Mouse (Mus musculus) layer of hippocampus, adult 18-20 months (tissue): ENCODE data around the gene Snrpe. TPM values are rescaled to one million over a fixed set of nuclear protein-coding genes. Genes with fewer than 3 reads are reported as not detected.

Source experiments
- DNase-seq, 2 experiments: peaks; one replicate each; pipeline ENCODE4 v3.0.0; 2022; ENCODE audit warnings: low spot score in 2 of 2
- long read RNA-seq: library from polyadenylated mRNA; stranded (forward); transcript quantifications from one replicate; pipeline ENCODE4 v2.0.0, GENCODE M21; 2021
- total RNA-seq, 2 experiments: library from RNA; stranded (reverse); gene quantifications; 2 replicates each; pipeline ENCODE4 v1.2.3; 2021

Snrpe gene
- total RNA-seq, result 10 to 100 TPM; 59.0 to 66.8 TPM
- long read RNA-seq, transcript Snrpe-204 (5 exons, 503 nt), result major isoform, 22 of 25 reads
- long read RNA-seq, partial matches to known transcripts, result 0 of 25 reads
- long read RNA-seq, other reads (novel, unspliced or antisense), result 2 of 25 reads

DNA sequence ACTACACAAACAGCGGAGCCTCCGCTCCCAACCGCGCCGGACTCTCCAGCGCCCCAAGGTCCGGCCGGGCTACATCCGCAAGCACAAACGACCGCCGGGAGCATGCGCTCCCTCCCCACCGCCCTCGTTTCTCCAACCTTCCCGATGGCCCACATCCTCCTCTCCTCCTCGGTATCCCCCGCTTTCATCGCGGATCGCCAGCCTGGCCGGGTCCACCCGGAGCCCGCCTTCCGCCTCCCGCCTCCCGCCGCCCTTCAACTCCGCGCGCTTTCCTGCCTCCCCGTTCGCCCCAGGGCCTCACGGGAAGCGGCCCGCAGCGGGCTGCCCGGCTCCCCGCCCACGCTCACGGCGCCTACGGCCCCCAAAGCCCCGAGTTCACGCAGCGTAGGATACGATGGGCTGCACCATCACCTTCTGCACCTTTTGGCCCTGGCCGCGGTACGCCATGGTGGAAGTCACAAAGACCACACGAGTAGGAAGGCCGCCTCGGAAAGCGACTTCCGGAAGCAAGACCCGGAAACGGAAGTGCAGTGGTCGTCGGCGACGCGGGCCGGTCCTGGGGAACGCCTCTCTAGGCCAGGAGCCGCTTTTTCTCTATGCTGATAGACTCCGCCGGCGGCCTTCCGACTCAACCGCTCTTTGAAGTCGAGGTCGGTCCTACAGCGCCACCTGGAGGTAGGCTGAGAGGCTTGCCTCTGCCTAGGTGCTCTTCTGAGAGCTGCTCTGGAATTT is at the start of gene Snrpe:
Gene Snrpe (minus strand): TSS at position 521 of the 732 bp plus-strand sequence.
- DNase-seq, result peak; percentile 93 to 96

DNA sequence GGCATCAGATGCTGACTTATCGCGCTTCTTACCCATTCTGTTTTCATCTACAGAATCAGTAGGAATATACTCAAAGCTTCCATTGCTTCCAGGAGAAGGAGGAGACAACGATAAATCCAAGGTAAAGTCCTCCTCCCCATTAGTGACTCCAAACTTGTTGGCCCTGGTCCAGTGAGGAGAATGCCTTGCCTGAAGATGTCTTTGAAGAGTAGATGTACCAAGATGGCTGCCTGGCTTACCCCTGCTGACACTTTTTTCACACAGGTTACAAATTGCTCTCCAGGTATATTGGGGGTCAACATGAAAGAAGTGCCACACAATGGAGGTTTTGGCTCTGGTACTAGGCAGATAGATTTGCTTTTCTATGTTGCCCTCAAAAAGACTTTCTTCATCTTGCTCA is 48.8 kb upstream of the Snrpe start:
- DNase-seq, result no peak

DNA sequence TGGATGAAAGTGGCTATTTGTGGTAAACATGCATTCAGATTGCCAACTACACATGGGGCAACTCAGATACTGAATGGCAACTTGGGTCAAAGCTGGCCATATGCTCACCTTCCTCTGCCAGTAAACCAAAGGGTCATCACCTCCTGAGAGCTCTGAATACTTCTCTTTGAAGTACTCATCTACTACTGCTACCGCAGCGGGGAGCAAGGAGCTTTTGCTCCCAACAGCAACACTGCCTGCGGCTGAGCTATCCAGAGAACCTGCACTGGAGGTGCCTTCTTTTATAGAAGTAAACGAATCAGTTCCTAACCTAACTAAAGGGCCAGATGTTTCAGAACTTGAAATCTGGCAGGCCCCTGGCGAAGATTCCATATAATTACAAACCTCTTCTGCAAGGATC is 46.7 kb upstream of the Snrpe start:
- no peak for DNase-seq

DNA sequence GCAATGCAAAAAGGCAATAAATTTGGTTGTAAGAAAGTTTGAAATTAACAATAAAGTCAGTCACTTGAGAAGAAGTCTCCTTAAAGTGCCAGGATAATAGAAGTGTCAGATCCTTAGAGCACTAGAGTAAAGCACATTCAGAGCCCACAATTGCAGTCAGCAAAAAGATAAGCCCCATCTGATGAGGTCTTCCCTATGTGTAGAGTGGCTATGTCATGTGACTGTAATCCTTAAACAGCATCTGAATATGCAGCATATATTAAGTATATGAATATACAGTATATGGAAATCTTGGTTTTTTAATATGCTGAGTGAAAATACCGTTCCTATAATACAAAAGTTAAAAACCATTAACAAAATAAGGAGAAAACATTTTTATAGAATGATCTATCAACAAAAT is 42.9 kb upstream of the Snrpe start:
- no peak for DNase-seq

DNA sequence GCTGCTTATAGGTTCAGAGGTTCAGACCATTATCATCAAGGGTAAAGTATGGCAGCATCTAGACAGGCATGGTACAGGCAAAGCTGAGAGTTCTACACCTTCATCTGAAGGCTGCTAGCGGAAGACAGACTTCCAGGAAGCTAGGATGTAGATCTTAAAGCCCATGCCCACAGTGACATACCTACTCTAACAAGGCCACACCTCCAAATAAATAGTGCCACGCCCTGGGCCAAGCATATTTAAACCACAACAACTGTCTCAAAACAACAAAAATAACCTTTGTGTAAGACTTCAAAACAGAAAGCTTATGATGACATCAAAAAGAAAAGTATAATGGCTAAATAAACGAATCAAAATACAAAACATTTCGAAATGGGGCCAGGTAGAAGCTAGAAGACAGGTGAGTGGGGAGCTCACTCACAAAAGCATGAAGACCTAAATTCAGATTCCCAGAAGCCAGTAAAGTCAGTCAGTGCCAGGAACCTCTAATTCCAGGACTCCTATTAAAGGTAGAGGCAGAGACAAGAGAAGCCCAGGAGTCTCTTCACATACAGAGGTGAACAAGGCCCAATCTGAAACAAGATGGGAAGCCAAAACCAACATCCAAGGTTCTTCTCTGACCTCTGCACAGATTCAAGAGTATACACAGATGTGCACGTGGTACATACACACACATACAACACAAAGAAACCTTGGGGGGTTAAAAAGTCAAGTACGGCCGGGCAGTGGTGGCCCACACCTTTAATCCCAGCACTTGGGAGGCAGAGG is 40.4 kb upstream of the Snrpe start:
- no peak for DNase-seq

DNA sequence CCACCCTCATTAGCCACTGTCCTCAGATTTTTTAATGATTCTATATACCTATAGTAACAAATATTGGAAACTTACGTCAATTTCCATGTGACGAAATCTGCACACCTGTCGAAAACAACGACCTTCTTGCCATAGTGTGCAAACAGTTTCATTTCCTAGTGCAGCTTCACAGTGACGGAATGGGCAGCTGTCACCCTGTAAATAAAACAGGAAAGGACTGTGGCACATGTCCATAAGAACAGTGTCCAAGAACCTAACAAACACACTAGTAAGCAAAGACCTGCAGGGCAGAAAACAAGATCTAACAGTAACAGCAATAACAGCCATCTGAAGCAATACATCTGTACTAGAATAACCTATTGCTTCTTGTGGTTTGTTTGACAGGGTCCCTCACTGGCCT is 35.6 kb upstream of the Snrpe start:
- DNase-seq, result no peak

DNA sequence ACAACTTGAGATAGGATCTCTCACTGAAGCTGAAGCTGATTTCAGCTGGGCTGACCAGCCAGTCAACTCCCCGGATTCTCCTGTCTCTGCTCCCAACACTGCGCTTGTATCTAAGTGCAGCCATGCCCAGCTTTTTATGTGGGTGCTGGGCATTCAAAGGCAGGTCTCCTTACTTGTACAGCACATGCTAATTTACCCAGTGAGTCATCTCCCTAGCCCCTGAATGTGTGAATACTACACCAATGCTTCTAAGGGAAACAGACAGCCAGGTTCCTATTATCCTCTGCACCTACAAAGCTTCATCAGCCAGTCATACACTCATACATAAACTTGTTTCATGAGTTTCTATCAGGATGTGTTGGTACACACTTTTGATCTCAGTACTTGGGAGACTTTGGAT is 31.1 kb upstream of the Snrpe start:
- DNase-seq, result no peak

DNA sequence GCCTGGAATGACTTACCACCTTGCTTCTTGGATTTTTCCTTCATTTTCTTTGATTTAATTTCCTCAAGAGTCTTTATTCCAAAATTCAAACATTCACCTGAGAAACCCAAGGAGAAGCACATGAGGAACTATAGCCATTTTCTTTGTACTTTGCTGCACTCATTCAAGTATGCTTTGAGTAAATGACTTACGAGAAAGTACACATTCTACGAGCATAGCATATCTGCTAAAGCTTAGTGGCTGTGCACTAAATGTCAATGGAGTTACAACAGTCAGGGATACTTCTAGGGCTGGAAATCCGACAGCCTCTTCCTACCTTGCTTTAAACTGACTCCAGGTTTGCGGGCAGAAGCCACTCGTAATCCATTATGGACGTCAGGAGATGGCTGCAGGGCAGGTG is 28.4 kb upstream of the Snrpe start:
- DNase-seq, result no peak

DNA sequence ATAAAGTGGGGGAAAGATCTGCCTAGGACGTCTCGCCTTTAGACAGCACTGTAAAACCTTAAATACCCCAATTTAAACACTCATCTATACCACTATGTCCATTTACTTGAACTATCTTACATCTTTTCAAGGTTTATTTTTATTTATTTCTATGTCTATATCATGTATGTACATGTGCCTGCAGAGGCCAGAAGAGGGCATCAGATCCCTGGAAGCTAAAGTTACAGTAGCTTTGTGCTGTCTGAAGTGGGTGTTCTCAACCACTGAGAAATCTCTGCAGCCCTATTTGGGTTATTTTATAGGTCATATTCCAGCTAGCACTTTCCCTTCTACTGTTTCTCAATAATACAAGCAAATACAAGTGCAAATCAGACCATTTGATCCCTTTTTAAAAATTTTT is 22.1 kb upstream of the Snrpe start:
- no peak for DNase-seq

DNA sequence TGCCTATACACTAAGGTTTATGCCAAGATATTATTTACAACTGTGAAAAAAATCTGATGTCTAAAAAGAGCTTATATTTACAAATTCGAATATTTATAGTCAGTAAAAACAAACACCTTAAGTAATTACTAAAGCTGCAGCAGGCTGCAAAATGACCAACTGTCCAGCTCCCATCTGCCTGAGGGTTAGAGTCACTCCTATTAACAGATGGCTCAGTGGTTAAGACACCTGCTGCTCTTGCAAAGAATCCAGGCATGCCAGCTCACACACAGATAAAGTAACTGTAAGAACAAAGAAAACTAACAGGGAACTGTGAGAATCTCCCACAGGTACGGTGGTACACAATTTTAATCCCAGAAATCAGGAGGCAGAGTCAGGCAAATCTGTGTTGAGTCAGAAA is 15.0 kb upstream of the Snrpe start:
- no peak for DNase-seq

DNA sequence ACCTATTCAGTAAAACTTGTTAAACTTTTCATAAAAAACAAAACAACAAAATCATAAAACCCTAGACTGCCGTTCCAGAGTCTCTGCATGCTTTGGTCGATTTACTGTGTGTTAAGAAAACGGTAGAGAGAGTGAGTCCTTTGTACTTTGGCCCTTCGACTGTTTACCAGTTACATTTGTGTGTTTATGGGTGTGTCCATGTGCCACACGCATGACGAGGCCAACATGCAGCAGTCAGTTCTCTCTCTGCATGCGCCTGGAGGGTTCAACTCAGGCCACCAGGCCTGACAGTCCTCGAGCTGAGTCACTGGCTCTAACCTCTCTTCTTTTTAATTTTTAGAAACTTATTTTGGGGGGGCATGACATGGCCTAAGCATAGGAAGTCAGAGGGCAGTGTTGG is 8.2 kb upstream of the Snrpe start:
- no peak for DNase-seq

DNA sequence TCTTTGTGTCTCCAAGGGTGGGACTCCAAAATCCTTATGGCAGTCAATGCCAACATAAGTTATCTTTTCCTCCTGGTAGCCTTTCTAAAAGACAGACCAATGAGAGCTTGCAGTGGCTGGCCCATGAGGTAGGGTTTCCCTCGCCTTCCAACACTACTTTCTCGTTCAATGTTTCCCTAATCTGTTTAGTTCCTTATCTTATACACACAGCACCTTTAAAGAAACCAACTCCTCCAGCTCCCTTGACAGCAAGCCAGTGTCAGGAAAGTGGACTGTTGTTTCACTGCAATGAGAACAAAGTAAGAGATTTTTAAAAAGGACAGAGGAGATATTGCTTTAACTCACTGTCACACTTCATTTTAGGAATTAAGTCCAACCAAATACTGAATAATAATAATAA is 7.8 kb upstream of the Snrpe start:
- no peak for DNase-seq

DNA sequence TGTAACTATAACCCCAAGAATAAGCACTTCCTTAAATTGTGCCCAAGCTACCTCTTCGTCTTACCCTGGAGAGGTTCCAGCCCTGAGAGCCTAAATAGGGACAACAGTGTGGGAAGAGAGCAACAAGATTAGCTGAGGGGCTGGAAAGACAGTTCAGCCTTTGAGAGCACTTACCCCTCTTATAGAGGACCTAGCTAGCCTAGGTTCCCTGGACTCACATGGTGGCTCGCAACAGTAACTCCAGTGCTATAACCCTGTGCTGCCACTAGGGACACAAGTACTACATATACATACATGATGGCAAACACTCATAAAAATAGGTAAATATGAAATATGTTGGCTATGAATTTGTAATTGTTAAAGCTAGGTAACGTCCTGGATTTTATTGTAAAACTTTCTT is 3.7 kb upstream of the Snrpe start:
- no peak for DNase-seq

DNA sequence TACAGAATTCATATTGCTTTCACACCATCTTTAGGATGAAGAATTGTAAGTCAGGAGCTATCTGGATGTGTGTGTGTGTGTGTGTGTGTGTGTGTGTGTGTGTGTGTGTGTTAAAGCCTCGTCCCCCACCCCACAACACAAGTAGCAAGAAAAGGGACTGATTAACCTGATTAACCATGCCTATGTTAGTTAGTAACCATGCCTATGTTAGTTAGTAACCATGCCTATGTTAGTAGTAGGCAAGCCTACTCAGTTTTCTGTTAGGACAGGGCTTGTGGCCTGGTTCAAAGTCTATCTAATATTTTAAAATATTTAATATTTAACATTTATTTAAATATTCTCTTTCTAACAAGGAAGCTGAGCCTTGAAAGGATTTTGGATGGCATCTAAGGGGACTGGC is 1.3 kb upstream of the Snrpe start:
- DNase-seq, result no peak

DNA sequence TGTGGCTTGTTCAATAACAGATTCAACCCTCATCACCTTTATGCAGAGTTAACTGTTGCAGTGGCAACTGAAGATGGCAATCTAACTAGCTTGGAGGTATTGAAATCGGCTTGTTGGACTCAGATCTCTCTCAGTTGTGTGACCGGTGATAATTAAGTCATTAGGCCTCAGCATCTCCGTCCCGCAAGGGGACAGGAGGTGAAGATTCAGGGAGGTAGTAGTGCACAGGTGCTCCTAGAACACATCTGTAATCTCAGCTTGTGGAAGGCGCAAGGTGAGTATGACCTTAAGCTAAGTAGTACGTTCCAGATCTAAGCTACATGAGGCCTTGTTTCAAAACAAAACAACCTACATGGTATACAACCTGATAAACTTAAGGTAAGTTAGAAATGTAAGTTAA is 510 bp upstream of the Snrpe start:
- no peak for DNase-seq

DNA sequence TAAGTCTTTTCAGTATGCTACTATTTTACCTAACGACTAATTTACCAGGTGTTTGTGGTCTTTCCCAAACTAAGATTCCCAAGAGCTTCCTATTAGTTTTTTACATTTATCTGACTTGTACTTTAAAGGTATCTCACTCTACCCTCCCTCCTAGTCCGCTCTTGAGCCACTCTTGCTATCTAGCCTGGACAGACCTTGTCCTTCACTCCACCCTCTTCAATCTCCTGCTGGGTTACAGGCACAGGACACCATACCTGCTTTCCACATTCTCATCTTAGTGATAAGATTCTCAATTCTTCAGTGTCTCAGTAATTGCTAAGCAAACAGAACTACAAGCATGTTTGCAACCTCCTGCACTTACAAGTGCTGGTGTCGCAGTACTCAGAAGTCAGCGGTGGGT is 6.9 kb downstream of the Snrpe start:
- DNase-seq, result no peak

DNA sequence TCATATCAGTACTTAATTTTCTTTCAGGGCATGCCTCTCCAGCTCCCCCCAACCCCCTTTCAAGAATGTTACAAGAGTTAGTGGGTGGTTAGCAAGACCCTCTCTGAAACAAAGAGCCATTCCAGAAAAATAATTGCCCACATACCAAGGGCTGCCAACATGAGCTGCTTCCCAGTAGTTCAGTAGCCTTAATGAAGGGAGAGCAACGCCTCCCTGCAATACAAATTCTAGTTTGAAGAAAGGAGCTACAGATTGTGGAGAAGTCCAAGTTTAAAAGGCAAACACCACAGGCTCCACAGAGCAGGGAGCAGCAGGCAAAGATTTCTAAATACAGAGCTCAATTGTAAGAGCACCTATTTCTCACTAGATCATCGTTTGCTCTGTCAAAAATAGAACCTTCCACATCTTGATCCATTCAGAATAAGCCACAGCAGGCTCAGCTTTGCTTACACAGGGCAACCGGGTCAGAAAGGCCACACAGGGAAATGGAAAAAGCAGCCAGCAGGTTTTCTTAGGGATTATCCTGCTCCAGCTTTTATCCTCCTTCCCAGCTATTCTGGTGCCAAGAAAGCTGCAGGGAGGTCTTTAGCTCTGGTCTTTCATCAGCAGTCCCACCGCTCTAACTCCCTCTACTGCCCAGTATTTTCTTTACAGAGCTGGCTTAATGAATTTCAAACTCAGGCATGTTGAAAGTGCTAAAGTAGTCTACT is 13.6 kb downstream of the Snrpe start:
- peak in 1 of 2 experiments; percentile 27 for DNase-seq

DNA sequence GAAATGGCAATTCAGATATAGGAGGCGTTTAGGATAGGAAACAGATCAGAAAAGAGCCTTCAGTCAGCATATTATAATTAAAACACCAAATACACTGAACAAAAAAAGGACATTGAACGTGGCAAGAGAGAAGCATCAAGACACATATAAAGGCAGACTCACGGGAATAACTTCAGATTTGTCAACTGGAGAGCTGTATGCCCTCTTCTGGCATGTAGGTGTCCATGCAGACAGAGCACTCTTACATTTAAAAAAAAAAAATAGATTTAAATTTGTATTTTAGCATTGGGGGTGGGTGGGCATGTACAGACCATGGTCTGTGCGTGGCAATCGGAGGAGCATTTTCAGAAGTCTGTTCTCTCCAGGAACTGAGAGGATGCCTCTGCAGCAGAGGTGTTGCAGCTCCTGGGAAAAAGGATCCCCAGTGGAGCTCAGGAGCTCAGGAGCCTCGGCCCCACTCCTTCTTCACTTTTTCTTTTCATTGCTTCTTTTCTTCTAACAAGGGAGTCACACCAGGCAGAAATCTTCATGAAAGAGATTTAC is 24.0 kb downstream of the Snrpe start:
- DNase-seq, result no peak

DNA sequence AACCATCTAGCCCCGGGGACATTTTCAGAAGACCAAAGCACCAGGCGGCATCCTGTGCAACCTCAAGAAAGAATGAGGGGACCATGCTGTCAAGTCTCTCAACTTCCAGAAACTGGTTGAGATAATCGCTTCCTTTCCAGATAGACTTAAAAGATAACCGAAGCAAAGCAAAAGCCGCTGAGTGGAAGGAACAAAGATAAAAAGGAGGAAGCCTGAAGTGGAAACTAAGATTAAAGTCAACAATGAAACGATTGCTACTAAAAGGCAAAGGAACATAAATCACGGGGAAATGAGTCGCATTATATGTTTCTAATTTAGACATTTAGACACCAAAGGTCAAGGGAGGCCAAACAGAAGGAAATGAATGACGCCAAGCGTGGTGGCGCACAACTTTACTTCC is 38.8 kb downstream of the Snrpe start:
- no peak for DNase-seq
